Mouse (Mus musculus) small intestine, adult 2 months (tissue): ENCODE measurements around the gene Ttc28.

Experiments used
- CTCF ChIP-seq: fragments of 200-500 bp; IDR thresholded peaks from 2 replicates; pipeline ENCODE4 v1.5.1; 2012; ENCODE audit warnings: low read depth, mild to moderate bottlenecking, control low read depth, inconsistent platforms, low read length, moderate library complexity, mixed read lengths; ENCODE audit not compliant: insufficient replicate concordance, insufficient read length; ENCODE audit errors: extremely low read depth
- POLR2A ChIP-seq: fragments of 200-500 bp; IDR thresholded peaks from 2 replicates; pipeline ENCODE4 v1.6.1; 2012; ENCODE audit warnings: low read depth, mild to moderate bottlenecking, control low read depth, inconsistent platforms, low read length, moderate library complexity

DNA sequence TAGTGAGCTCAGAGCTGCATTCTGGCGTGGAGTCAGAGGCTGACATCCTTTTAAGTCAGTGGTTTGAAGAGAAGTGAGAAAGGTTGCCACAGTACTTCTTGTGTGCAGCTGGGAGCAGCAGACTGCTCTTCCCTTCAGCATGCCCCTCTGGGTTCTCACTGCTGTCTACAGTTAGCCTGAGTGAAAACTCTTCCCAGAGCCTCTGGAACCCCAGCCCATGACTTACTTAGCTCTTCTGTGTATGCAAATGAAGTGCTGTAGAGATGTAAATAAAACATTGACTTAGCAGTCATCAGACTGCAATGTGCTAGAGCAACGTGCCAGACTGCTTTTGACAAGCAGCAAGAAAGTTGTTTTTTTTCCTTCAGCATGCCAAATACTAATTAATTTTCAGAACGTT is 70.2 kb downstream of the Ttc28 start:
- TF ChIP-seq CTCF (no peak), POLR2A (no peak)
